Mouse (Mus musculus): ENCODE measurements around the gene Nrgn. TPM values are rescaled to one million over a fixed set of nuclear protein-coding genes. Genes with fewer than 3 reads are reported as not detected.

Nrgn gene
- polyA plus RNA-seq, 1 experiment from 2014 or later, result 17.3 TPM

DNA sequence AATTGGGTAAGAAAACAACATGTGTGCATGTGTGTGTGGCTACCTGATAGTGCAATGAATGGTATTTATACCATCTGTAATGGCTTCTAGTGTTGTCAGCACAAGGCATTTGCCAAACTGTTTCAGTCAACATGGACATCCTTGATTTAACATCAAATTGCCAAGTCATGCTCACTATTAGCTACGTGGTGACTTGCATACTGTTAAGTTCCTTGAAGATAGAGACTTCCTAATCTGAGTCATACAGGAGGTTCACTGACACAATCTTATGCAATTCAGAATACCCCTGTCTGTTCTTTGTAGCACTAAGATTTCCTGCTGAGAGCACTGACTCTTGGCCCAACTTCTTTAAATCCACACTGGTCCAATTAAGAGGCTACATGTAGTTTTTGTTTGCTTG is 35.2 kb downstream of the Nrgn start:
- 67% methylated on average over 1 of the region's 1 CpGs for WGBS
- Histone ChIP-seq H3K9me3 (no peaks in the 10 kb centered on the region), H3K4me3 (no peak overlapping the region), H3K9ac (replicated peaks) (no peak overlapping the region), H3K4me2 (replicated peaks) (no peak overlapping the region), H3K36me3 (peaks cover 27% of the 10 kb centered on the region), H3K27me3 (no peaks in the 10 kb centered on the region), H3K4me1 (peaks cover 6% of the 10 kb centered on the region; the same call in 1 of the 2 replicates), H3K27ac (replicated peaks) (no peak overlapping the region)
- ATAC-seq (replicated peaks), result no peak

GRCm38 (mm10) chr9:37514456-37514855 is 38.2 kb downstream of the Nrgn start:
- 67% methylated on average over 3 of the region's 3 CpGs for WGBS
- Histone ChIP-seq H3K9ac (replicated peaks) (no peak overlapping the region), H3K27ac (replicated peaks) (no peak overlapping the region), H3K4me2 (replicated peaks) (no peak overlapping the region), H3K4me1 (peaks cover 6% of the 10 kb centered on the region; the same call in 1 of the 2 replicates), H3K27me3 (no peaks in the 10 kb centered on the region), H3K4me3 (no peak overlapping the region), H3K36me3 (peaks cover 6% of the 10 kb centered on the region; the same call in 1 of the 2 replicates), H3K9me3 (no peaks in the 10 kb centered on the region)
- no peak for ATAC-seq (replicated peaks)

DNA sequence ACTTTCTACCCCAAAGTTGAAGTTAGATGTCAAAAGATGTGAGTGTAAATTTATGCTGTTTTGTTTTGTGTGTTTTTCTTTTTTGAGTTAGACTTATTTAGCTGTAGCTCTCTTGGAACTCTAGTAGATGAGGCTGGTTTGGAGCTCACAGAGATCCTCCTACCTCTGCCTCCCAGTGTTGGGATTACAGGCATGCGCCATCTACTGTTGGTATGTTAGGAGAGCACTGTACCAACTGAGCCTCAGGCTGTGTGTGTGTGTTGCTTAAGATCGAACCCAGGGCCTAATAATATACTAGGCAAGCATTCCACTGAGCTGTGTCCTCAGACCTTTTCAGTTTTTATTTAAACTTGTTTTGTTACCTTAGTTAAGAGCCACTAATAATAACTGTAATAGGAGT is 40.6 kb downstream of the Nrgn start:
- Histone ChIP-seq H3K27ac (replicated peaks) (no peak overlapping the region), H3K9ac (replicated peaks) (no peak overlapping the region), H3K4me1 (peaks cover 4% of the 10 kb centered on the region; the same call in 1 of the 2 replicates), H3K9me3 (no peaks in the 10 kb centered on the region), H3K27me3 (no peaks in the 10 kb centered on the region), H3K4me2 (replicated peaks) (no peak overlapping the region), H3K36me3 (no peaks in the 10 kb centered on the region), H3K4me3 (no peak overlapping the region)
- ATAC-seq (replicated peaks), result no peak
- 91% methylated on average over 2 of the region's 2 CpGs for WGBS

DNA sequence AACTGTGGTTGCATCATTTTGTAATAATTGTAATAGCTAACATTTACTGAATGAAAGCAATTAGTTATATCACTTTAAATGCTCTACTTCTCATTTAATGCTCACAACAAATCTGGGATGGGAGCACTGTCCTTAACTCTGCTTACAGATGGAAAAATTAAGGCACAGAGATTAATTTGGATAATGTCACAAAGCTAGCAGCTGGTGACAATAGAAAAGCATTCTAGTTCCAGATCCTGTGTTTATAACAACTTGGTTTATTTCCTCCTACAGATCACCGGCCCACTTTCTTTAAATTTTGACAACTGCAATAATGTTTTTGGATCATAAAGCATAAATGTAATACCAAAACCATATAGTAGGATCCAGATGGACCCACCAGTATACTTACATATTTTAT is 46.7 kb downstream of the Nrgn start:
- Histone ChIP-seq H3K9ac (replicated peaks) (no peak overlapping the region), H3K4me2 (replicated peaks) (no peak overlapping the region), H3K9me3 (no peaks in the 10 kb centered on the region), H3K27me3 (no peaks in the 10 kb centered on the region), H3K27ac (replicated peaks) (no peak overlapping the region), H3K4me1 (0 out of 2 replicates have a peak, but pooled peaks cover 2% of the 10 kb centered on the region), H3K36me3 (no peaks in the 10 kb centered on the region), H3K4me3 (no peak overlapping the region)
- 82% methylated on average over 1 of the region's 1 CpGs for WGBS
- no peak for ATAC-seq (replicated peaks)

GRCm38 (mm10) chr9:37504348-37504747 is 48.4 kb downstream of the Nrgn start:
- H3K4me1 ChIP-seq, result 0 out of 2 replicates have a peak, but pooled peaks cover 2% of the 10 kb centered on the region
- H3K9me3 ChIP-seq, result no peaks in the 10 kb centered on the region
- H3K27ac ChIP-seq (replicated peaks), result no peak overlapping the region
- no peak overlapping the region for H3K4me3 ChIP-seq
- H3K27me3 ChIP-seq, result no peaks in the 10 kb centered on the region
- H3K4me2 ChIP-seq (replicated peaks), result no peak overlapping the region
- H3K9ac ChIP-seq (replicated peaks), result no peak overlapping the region
- ATAC-seq (replicated peaks), result no peak
- H3K36me3 ChIP-seq, result no peaks in the 10 kb centered on the region

DNA sequence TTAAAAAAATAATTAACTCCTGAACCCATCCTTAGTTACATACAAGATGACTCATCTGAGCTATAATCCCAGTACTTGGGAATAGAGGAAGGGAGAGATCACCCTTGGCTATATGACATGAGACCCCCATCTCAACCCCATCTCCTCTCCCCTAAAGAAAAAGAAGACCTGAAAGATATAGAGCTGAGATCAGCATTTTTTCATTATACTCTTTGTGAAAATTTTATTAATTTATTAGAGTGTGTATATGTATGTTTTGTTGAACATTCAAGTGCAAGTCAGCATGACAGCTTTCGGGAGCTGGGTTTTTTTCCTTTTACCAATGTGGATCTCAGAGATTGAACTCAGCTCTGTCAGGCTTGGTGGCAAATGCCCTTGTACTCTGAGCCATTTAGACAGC is 51.5 kb downstream of the Nrgn start:
- 95% methylated on average over 1 of the region's 1 CpGs for WGBS
- ATAC-seq (replicated peaks), result no peak
- Histone ChIP-seq H3K9me3 (no peaks in the 10 kb centered on the region), H3K27me3 (no peaks in the 10 kb centered on the region), H3K36me3 (no peaks in the 10 kb centered on the region), H3K9ac (replicated peaks) (no peak overlapping the region), H3K4me1 (no peaks in the 10 kb centered on the region), H3K4me2 (replicated peaks) (no peak overlapping the region), H3K4me3 (no peak overlapping the region), H3K27ac (replicated peaks) (no peak overlapping the region)

- Histone ChIP-seq H3K9me3 (no peaks in the 10 kb centered on the region), H3K4me2 (replicated peaks) (no peak overlapping the region), H3K9ac (replicated peaks) (no peak overlapping the region), H3K4me1 (peaks cover 3% of the 10 kb centered on the region; the same call in 1 of the 2 replicates), H3K27ac (replicated peaks) (no peak overlapping the region), H3K4me3 (no peak overlapping the region), H3K36me3 (no peaks in the 10 kb centered on the region), H3K27me3 (no peaks in the 10 kb centered on the region)
- ATAC-seq (replicated peaks), result no peak
- 82% methylated on average over 3 of the region's 3 CpGs for WGBS
These were observed 52.5 kb downstream of the Nrgn start for GRCm38 (mm10) chr9:37500201-37500600.

DNA sequence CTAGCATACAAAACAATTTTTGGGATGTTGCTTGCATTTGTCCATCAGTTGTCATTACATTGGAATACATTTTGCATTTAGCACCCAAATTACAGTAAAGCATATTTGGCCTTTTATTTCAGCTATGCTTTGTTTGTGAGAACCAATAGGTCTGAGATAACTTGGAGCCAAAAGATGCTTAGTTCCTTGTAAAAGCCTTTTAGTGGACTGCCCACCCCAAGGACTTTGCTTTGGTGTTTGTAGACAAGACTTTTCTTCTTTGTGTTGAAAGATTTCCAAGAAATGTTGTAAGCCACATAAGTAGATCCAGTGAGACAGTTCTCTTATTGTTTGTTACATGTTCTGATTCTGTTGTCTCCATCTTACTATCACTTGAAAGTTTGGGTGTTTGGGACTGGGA is 56.4 kb downstream of the Nrgn start:
- ATAC-seq (replicated peaks), result no peak
- Histone ChIP-seq H3K36me3 (no peaks in the 10 kb centered on the region), H3K4me3 (no peak overlapping the region), H3K4me1 (peaks cover 9% of the 10 kb centered on the region; the same call in 1 of the 2 replicates), H3K27ac (replicated peaks) (no peak overlapping the region), H3K9ac (replicated peaks) (no peak overlapping the region), H3K9me3 (no peaks in the 10 kb centered on the region), H3K4me2 (replicated peaks) (no peak overlapping the region), H3K27me3 (no peaks in the 10 kb centered on the region)

DNA sequence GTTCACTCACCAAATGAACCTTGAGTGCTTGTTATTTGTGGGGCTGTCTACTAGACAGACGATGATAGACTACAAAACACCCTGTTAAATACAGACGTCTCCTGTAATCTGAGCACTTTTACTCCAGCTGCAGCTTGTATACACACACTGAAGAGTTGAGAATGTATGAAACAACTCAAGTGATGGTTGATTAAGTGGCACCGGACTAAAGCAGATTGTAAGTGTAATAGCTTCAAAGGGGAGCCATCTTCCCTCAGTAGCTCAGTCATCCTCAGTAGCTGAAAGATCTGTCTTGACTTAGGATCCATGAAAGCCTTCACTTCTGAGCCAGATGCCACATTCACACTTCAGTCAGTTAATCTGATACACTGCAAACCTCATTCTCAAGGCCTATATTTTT is 56.9 kb downstream of the Nrgn start:
- H3K9ac ChIP-seq (replicated peaks), result no peak overlapping the region
- WGBS, result 62% methylated on average over 3 of the region's 3 CpGs

More for the DNA sequence above, 56.9 kb downstream of the Nrgn start:
- no peak overlapping the region for H3K4me2 ChIP-seq (replicated peaks)
- ATAC-seq (replicated peaks), result no peak
- no peak overlapping the region for H3K27ac ChIP-seq (replicated peaks)
- no peaks in the 10 kb centered on the region for H3K36me3 ChIP-seq
- H3K9me3 ChIP-seq, result no peaks in the 10 kb centered on the region
- no peaks in the 10 kb centered on the region for H3K27me3 ChIP-seq
- H3K4me1 ChIP-seq, result peaks cover 15% of the 10 kb centered on the region
- no peak overlapping the region for H3K4me3 ChIP-seq

Other genes with a start within 250 kb of the Nrgn start
- gene Ccdc15, start 204.5 kb downstream of the Nrgn start, polyA plus RNA-seq (2015; fragmentation: Nextera tagmentation; extraction: Ambion mirVana), result 8.9 and 9.0 TPM in 2 replicates
- 3.4 and 4.9 TPM in 2 replicates for gene Hepacam, start 185.6 kb downstream of the Nrgn start, polyA plus RNA-seq (2015; fragmentation: Nextera tagmentation; extraction: Ambion mirVana)
- gene Robo4, start 151.0 kb downstream of the Nrgn start, polyA plus RNA-seq (2015; fragmentation: Nextera tagmentation; extraction: Ambion mirVana), result 3.3 and 4.2 TPM in 2 replicates
- 1.6 and 3.1 TPM in 2 replicates for gene Robo3, start 119.7 kb downstream of the Nrgn start, polyA plus RNA-seq (2015; fragmentation: Nextera tagmentation; extraction: Ambion mirVana)
- 34.1 and 34.7 TPM in 2 replicates for gene Msantd2, start 63.6 kb downstream of the Nrgn start, polyA plus RNA-seq (2015; fragmentation: Nextera tagmentation; extraction: Ambion mirVana)
- 34.3 and 34.5 TPM in 2 replicates for gene Esam, start 24.8 kb downstream of the Nrgn start, polyA plus RNA-seq (2015; fragmentation: Nextera tagmentation; extraction: Ambion mirVana)
- gene Vsig2, start 13.6 kb downstream of the Nrgn start, polyA plus RNA-seq (2015; fragmentation: Nextera tagmentation; extraction: Ambion mirVana), result 0.64 and 0.69 TPM in 2 replicates
- 8.6 and 8.8 TPM in 2 replicates for gene Siae, start 2.8 kb upstream of the Nrgn start, polyA plus RNA-seq (2015; fragmentation: Nextera tagmentation; extraction: Ambion mirVana)
- 7.7 and 7.9 TPM in 2 replicates for gene Spa17, start 60.8 kb upstream of the Nrgn start, polyA plus RNA-seq (2015; fragmentation: Nextera tagmentation; extraction: Ambion mirVana)
- 79.5 and 82.5 TPM in 2 replicates for gene Tbrg1, start 104.4 kb upstream of the Nrgn start, polyA plus RNA-seq (2015; fragmentation: Nextera tagmentation; extraction: Ambion mirVana)
- not detected in 2 replicates for gene Panx3, start 116.3 kb upstream of the Nrgn start, polyA plus RNA-seq (2015; fragmentation: Nextera tagmentation; extraction: Ambion mirVana)
- not detected in 2 replicates for gene Olfr160, start 163.3 kb upstream of the Nrgn start, polyA plus RNA-seq (2015; fragmentation: Nextera tagmentation; extraction: Ambion mirVana)
- gene Olfr874, start 192.2 kb upstream of the Nrgn start, polyA plus RNA-seq (2015; fragmentation: Nextera tagmentation; extraction: Ambion mirVana), result not detected in 2 replicates
- not detected in 2 replicates for gene Olfr875, start 219.0 kb upstream of the Nrgn start, polyA plus RNA-seq (2015; fragmentation: Nextera tagmentation; extraction: Ambion mirVana)

Data from forebrain, embryonic 15.5 days (tissue).